Mouse (Mus musculus): ENCODE measurements around the gene Syt9. TPM values are rescaled to one million over a fixed set of nuclear protein-coding genes. Genes with fewer than 3 reads are reported as not detected.
A peak's percentile ranks its signal among the peaks of the same experiment; 100 is the strongest.

The Syt9 gene
- not detected in 2 replicates for polyA plus RNA-seq (2012; ENCODE audit: insufficient read depth, low replicate concordance)

DNA sequence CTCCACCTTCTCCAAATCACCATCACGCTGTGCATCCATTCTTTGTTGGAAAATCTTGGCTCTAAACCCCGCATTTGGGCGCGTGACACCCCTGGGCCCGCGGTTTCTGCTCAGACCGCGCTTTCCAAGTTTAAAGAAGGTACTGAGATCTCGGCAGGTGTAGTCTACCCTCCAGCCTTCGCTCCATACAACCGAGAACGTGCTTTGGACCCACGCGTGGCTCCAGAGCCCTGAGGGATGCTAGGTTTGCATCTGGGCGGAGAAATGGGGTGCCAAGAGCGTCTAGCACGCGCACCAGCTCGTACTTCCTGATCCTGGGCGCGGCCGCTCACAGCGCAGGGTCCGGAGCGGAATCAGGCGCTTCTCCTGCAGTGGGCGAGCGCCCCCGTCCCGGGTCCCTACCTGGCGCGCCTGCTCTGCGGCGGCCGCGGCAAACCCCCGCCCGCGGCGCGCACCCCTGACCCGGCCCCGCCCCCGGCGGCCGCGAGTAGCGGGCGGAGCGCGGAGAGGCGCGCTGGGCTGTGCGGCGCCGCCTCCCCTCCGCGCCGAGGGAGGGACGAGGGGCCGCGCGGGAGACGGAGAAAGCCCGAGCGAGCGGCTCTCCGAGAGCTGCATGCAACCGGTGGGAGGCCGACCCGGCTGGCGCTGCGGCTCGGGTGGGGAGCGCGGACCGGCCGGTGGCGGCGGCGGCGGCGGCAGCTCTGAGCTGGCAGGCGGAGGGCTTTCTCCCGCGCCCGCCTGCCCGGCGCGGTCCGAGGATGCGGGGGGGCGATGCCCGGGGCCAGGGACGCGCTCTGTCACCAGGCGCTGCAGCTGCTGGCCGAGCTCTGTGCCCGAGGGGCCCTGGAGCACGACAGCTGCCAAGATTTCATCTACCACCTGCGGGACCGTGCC is at the start of gene Syt9:
Syt9 (plus strand) TSS at position 497 of the 894 bp plus-strand sequence.
- Histone ChIP-seq H3K4me1 (peaks cover 13% of the 10 kb centered on the region), H3K27me3 (replicated peaks) (peaks cover 52% of the 10 kb centered on the region), H3K9me3 (no peaks in the 10 kb centered on the region), H3K36me3 (replicated peaks; ENCODE audit: low read length) (no peaks in the 10 kb centered on the region), H3K4me3 (replicated peaks) (peak within 1 kb of the TSS; percentile 89)
- TF ChIP-seq FLI1 (IDR thresholded peaks at IDR 0.05; ENCODE audit: low read length) (no peak), GATA1 (IDR thresholded peaks at IDR 0.05; ENCODE audit: borderline replicate concordance, low read length) (no peak)

DNA sequence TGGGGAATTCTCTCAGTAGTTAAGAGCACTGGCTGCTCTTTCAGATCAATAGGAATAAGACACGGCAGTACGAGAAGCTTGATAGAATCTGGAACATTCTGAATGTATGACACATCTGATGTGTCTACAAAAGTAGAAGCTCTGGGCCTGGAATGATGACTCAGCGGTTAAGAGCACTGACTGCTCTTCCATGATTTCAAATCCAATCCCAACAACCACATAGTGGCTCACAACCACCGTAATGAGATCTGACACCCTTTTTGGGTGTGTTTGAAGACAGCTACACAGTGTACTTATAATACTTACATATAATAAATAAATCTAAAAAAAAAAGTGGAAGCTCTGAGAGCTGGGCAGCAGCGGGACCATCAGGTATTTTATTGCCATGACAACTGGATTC is 31.5 kb upstream of the Syt9 start:
- H3K36me3 ChIP-seq (replicated peaks; ENCODE audit: low read length) = no peaks in the 10 kb centered on the region

DNA sequence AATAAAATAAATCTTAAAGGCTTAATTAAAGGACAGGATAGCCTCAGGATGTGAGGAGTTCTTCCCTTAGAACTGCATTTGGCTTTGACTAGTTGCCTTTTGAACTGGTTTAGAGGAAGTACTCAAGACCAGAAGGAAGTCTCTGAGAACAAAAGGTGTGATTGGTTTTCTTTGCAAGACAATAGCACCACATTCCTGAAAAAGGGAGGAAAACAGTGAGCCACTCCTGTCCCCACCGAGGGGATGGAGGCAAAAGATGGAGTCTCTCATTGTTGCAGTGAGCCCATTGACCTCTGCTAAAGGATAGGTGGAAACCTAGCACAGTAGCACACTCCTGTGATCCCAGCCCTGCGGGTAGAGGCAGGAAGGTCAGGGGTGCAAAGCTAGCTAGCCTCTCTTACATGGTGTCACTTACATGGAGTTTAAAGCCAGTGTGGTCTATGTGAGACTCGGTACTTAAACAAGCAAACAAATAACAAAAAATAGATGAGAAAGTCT is 30.9 kb upstream of the Syt9 start:
- no peaks in the 10 kb centered on the region for H3K4me1 ChIP-seq
- TF ChIP-seq FLI1 (IDR thresholded peaks at IDR 0.05; ENCODE audit: low read length) (no peak), GATA1 (IDR thresholded peaks at IDR 0.05; ENCODE audit: borderline replicate concordance, low read length) (no peak)

More for the DNA sequence above, 31.5 kb upstream of the Syt9 start:
- Histone ChIP-seq H3K4me3 (replicated peaks) (no peak overlapping the region), H3K27me3 (replicated peaks) (no peaks in the 10 kb centered on the region), H3K4me1 (no peaks in the 10 kb centered on the region), H3K9me3 (peaks cover 14% of the 10 kb centered on the region)
- TF ChIP-seq FLI1 (IDR thresholded peaks at IDR 0.05; ENCODE audit: low read length) (no peak), GATA1 (IDR thresholded peaks at IDR 0.05; ENCODE audit: borderline replicate concordance, low read length) (no peak)

DNA sequence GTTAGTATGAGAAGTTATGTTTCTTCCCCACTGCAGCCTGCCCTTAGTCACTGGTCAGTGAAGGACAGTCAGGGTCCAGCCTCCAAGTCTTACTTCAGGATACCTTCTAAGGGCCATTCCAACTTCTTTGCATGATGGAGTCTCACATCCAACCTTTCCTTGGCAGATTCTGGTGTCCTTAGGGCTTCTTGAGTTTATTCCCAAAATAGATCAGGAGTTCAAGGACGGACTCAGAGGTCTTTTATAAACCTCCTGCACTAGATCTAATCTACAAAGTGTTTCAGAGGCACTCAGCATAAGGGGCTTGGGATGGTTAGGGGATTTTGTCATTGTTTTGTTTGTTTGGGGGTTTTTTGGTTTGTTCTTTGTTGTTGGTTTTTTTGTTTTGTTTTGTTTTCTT is 30.3 kb upstream of the Syt9 start:
- no peak for TF ChIP-seq FLI1 (IDR thresholded peaks at IDR 0.05; ENCODE audit: low read length)
- TF ChIP-seq GATA1 (IDR thresholded peaks at IDR 0.05; ENCODE audit: borderline replicate concordance, low read length) = no peak
- H3K9me3 ChIP-seq = peaks cover 9% of the 10 kb centered on the region
- H3K4me3 ChIP-seq (replicated peaks) = no peak overlapping the region
- no peaks in the 10 kb centered on the region for H3K4me1 ChIP-seq
- no peaks in the 10 kb centered on the region for H3K36me3 ChIP-seq (replicated peaks; ENCODE audit: low read length)
- no peaks in the 10 kb centered on the region for H3K27me3 ChIP-seq (replicated peaks)

More for the DNA sequence above, 30.9 kb upstream of the Syt9 start:
- H3K9me3 ChIP-seq = peaks cover 9% of the 10 kb centered on the region
- no peaks in the 10 kb centered on the region for H3K27me3 ChIP-seq (replicated peaks)
- no peaks in the 10 kb centered on the region for H3K36me3 ChIP-seq (replicated peaks; ENCODE audit: low read length)
- H3K4me3 ChIP-seq (replicated peaks) = no peak overlapping the region

DNA sequence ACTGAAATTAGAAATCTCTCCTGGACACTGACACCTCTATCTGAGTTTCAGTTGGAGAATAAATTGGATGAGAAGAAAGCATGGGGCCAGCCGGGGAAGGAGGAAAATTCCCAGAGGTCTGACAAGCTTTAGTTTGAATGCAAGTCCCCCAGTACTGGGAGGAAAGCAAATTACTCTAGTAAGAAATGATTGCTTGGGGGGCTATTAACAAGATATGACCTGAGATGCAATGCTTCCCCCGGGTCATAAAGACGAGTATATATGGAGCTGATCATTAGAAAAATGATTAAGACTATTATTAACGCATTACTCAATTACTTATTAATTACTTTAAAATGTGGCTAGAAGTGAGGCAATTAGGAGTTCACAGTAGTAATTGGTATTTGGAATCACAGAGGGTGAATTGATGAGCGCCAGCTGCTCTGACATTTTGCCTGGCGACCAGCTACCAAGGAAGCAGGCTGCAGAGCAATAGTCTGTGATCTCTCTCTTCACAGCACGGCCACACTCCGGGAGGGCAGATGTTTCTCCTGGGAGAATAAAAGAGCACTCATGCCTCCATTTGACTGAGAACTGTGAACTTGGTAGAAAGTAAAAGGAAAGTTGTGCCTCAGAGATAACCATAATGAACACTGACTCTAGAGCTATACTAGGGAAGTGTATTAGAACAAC is 28.9 kb upstream of the Syt9 start:
- Histone ChIP-seq H3K27me3 (replicated peaks) (no peaks in the 10 kb centered on the region), H3K4me1 (no peaks in the 10 kb centered on the region), H3K9me3 (peaks cover 9% of the 10 kb centered on the region), H3K4me3 (replicated peaks) (no peak overlapping the region), H3K36me3 (replicated peaks; ENCODE audit: low read length) (no peaks in the 10 kb centered on the region)
- TF ChIP-seq FLI1 (IDR thresholded peaks at IDR 0.05; ENCODE audit: low read length) (no peak), GATA1 (IDR thresholded peaks at IDR 0.05; ENCODE audit: borderline replicate concordance, low read length) (no peak)

DNA sequence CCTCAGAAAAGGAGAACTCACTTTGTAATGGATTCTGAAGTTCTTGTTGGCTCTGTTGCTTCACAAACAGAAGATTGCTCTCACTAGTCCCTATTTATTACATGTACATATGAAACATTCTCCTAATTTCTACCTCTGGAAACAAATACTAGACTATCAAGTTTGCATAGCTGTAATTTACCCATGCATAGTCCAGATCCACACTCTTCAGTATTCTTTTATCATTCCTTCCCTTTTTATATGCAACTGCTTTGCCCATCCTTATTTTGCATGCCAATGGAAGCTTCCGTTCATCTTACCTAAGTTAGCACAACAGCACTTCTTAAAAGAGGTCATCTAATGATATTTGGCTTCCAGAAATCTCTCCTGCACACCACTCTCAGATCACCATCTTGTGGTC is 21.3 kb upstream of the Syt9 start:
- H3K9me3 ChIP-seq = 0 out of 2 replicates have a peak, but pooled peaks cover 2% of the 10 kb centered on the region
- no peak for TF ChIP-seq GATA1 (IDR thresholded peaks at IDR 0.05; ENCODE audit: borderline replicate concordance, low read length)
- no peak for TF ChIP-seq FLI1 (IDR thresholded peaks at IDR 0.05; ENCODE audit: low read length)
- no peak overlapping the region for H3K4me3 ChIP-seq (replicated peaks)
- H3K27me3 ChIP-seq (replicated peaks) = no peaks in the 10 kb centered on the region
- no peaks in the 10 kb centered on the region for H3K36me3 ChIP-seq (replicated peaks; ENCODE audit: low read length)
- no peaks in the 10 kb centered on the region for H3K4me1 ChIP-seq

DNA sequence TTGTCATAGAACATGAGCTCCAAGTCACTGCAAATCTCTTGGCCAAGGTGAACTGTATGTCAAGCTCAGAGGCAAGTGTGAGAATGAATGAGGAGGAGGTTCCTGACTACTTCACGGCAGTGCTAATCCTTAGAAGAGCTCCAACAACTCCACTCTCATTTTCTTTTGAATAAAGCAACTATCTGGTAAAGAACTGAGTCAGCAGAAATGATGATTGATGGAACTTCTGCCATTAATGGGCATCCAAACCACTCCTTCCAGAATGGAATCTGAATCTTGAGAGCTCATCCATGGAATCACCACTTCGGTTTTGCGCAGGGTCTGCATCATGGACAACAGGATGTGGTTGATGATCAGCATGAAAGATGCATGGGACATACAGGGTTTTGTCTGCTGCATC is 8.4 kb upstream of the Syt9 start:
- Histone ChIP-seq H3K27me3 (replicated peaks) (no peaks in the 10 kb centered on the region), H3K4me1 (no peaks in the 10 kb centered on the region), H3K4me3 (replicated peaks) (no peak overlapping the region), H3K36me3 (replicated peaks; ENCODE audit: low read length) (no peaks in the 10 kb centered on the region), H3K9me3 (no peaks in the 10 kb centered on the region)
- TF ChIP-seq GATA1 (IDR thresholded peaks at IDR 0.05; ENCODE audit: borderline replicate concordance, low read length) (no peak), FLI1 (IDR thresholded peaks at IDR 0.05; ENCODE audit: low read length) (no peak)

DNA sequence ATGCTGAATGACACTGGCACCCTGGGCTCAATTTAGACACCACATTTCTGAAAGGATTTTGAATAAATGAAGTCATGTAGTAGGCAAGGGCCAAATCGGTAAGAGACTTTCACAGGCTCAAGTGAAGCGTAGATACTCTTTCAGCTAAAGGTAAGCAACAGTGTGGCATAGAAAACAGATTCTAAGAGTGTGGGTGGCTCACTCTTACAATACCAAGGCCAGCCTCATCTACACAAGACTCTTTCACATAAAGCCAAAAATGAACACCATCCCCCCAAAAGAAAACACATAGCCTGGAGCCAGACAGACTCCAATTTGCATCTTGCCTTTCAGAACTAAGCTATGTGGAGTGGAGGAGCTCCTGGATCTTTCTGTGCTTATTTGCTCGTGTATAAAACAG is 7.9 kb upstream of the Syt9 start:
- Histone ChIP-seq H3K9me3 (no peaks in the 10 kb centered on the region), H3K36me3 (replicated peaks; ENCODE audit: low read length) (no peaks in the 10 kb centered on the region), H3K27me3 (replicated peaks) (no peaks in the 10 kb centered on the region), H3K4me3 (replicated peaks) (no peak overlapping the region), H3K4me1 (no peaks in the 10 kb centered on the region)
- TF ChIP-seq GATA1 (IDR thresholded peaks at IDR 0.05; ENCODE audit: borderline replicate concordance, low read length) = no peak
- no peak for TF ChIP-seq FLI1 (IDR thresholded peaks at IDR 0.05; ENCODE audit: low read length)

DNA sequence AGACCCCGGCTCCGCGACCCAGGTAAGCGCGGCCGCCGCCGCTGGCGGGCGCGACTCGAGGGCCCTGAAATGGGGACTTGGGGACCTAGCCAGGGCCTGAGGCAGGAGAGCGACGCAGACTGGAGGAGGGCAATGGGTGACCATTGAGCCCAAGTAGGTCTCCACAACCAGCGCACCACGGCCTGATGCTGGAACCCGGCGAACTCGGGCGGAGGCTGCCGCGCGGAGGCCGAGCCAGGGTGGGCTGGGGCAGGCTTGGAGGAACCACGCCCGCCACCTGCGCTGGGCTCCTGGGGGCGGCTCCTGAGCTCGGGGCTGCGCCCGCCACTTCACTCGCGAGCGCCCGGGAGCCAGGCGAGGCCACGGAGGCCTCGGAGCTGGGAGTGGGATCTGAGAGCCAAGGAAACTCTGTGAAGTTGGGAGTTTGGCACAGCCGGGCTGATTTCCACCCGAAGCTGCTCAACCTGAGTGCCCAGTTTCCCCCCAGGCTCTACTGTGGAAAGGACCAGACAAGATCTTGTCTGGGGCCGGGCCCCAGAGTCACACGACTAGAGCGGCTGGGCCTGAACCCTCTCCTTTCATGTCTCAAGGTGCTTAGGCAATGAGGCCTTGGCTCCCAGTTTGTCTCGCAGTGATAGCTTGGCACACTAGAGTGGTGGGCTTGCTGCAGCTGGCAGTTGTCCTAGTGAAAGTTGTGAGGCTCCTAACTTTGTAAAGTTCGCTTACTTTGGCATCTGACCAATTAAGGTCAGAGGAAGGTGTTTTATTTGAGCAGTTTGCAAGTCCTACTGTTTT is 795 bp downstream of the Syt9 start:
- Histone ChIP-seq H3K36me3 (replicated peaks; ENCODE audit: low read length) (no peaks in the 10 kb centered on the region), H3K9me3 (no peaks in the 10 kb centered on the region), H3K4me3 (replicated peaks) (peak overlapping the region; percentile 89), H3K27me3 (replicated peaks) (peaks cover 52% of the 10 kb centered on the region), H3K4me1 (peaks cover 13% of the 10 kb centered on the region)
- TF ChIP-seq FLI1 (IDR thresholded peaks at IDR 0.05; ENCODE audit: low read length) (no peak), GATA1 (IDR thresholded peaks at IDR 0.05; ENCODE audit: borderline replicate concordance, low read length) (no peak)
